Mouse (Mus musculus) CD4-positive helper T cell, adult 2 months (primary cell): ENCODE results near the gene Pdgfa.

Experiments
- DNase-seq: peaks from one replicate; pipeline ENCODE4 v3.0.0-alpha.2; 2012; ENCODE audit warnings: low read depth, missing footprints, low spot score

Gene Pdgfa

GRCm38 (mm10) chr5:138953986-138954385 is 43.2 kb downstream of the Pdgfa start:
- DNase-seq: no peak

DNA sequence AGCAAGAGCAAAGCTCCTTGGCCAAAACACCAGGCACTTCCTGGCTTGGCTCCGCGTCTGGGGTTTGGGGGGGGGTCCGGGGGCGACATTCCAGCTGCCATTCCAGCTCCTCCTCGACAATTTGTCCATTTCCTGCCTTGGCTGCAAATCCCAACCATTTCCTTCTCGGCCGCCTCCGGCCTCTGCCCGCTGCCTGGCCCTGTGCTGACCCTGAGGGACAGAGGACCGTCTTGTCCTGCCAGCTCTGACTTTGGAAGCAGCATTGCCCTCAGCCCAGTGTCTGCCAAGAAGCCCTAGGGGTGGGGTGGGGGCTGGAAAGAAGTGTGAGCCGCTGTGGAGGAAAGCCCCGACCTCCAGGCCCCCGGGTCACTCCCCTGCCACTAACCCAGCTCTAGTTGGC is 44.2 kb downstream of the Pdgfa start:
- DNase-seq: no peak

DNA sequence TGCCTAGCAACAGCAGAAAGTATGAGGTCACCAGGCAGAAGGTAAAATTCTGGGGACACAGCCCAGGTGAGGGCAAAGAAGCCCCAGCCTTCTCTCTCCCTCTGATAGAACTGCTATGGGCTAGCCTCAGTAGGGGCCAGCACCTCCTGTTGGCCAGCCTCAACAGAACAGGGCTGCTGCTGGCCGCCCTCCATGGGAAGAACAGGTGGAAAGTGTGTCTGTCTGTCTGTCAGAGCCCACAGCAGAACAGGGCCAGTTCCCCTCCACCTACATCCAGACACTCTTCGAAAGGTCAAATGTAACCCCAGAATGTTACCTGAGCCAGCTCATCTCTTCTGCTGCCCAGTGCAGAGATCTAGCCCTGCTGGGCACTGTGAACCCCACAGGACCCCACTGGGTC is 45.9 kb downstream of the Pdgfa start:
- no peak for DNase-seq

- DNase-seq: no peak
Measured at GRCm38 (mm10) chr5:138949165-138949564, 48.0 kb downstream of the Pdgfa start.

DNA sequence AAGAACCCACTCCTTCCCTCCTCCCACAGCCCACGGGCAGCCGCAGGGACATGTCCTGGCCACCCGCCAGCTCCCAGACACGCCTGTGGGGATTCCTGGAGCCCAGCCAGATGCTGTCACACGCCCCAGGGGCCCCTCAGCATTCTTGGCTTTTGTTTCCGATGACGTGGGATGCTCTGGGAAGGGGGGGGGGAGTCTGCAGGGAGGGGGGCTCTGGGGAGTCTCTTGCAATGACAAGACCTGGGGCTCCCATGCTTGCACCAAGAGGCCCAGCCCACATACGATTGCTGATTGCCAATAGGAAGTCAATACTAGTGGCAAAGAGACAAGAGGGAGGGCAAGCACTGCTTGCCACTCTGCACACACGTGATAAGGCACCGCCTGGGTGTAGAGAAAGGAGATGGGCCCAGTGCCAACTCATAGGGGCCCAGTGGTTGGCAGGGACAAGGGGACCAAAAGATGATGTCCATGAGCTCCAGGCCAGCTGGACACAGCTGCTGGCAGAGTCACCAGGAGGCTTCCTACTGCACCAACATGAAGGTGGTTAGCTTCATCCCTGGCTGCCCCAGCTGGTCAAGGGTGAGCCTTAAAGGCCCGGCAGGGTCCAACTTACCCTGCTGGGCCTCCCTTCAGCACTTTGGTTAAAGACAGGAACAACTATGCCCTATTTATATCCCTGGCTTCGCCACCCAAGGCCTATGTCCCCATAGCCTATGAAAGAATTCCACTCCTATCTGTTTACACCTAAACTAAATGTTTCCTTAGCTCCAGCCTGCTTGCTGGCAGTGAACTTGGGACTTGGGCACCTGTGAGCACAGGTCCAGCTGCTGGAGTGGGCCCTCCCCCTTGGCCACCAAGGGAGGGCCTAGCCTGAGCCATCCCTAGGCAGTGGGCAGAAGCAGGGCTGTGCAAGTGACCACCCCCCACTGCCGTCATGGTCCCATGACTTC is 48.9 kb downstream of the Pdgfa start:
- DNase-seq: no peak

- no peak for DNase-seq
Measured at GRCm38 (mm10) chr5:138947487-138947886, 49.7 kb downstream of the Pdgfa start.

- DNase-seq: no peak
Measured at GRCm38 (mm10) chr5:138946931-138947330, 50.2 kb downstream of the Pdgfa start.

DNA sequence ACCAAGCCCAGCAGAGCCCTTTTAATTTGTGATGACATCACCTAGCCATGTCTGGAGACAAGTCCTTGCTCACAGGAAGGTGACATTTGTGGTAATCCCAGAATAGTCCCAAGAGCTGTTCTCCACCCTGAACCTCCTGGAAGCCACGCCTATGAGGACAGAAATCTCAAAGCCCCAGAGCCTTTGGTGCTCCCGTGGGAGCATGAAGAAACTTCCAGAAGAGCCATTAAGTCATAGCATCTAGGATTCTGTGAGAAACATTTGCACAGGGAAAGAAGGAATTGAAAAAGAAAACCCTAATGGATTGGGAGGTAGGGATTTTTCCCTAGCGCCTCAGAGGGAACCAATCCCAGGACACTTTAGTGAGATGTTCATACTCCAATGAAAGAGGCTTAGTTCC is 52.2 kb downstream of the Pdgfa start:
- no peak for DNase-seq

GRCm38 (mm10) chr5:138944551-138944950 is 52.6 kb downstream of the Pdgfa start:
- DNase-seq: no peak

- no peak for DNase-seq
Measured at GRCm38 (mm10) chr5:138941842-138942241, 55.3 kb downstream of the Pdgfa start.

DNA sequence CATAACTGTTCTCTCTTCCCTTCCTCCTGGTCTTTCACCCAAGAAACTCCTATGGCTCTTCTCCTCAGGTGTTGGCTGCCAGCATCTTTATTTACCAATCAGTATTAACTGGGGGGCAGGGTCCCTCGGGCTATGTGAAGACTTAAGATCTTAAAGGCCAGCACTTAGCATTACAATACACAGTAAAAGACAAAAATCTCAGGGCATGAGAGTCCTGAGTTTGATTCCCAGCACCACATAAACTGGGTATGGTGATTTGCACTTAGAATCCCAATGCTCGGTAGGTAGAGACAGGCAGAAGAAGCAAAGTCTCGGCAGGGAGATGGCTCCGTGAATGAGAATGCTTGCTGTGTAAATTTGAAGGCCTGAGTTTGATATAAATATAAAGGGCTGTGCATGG is 56.6 kb downstream of the Pdgfa start:
- DNase-seq: no peak

- DNase-seq: no peak
Measured at GRCm38 (mm10) chr5:138938572-138939163, 58.5 kb downstream of the Pdgfa start.

- no peak for DNase-seq
Measured at GRCm38 (mm10) chr5:138936399-138937089, 60.6 kb downstream of the Pdgfa start.

- DNase-seq: no peak
Measured at GRCm38 (mm10) chr5:138934540-138934939, 62.6 kb downstream of the Pdgfa start.

GRCm38 (mm10) chr5:138932460-138933432 is 64.4 kb downstream of the Pdgfa start:
- DNase-seq: no peak

DNA sequence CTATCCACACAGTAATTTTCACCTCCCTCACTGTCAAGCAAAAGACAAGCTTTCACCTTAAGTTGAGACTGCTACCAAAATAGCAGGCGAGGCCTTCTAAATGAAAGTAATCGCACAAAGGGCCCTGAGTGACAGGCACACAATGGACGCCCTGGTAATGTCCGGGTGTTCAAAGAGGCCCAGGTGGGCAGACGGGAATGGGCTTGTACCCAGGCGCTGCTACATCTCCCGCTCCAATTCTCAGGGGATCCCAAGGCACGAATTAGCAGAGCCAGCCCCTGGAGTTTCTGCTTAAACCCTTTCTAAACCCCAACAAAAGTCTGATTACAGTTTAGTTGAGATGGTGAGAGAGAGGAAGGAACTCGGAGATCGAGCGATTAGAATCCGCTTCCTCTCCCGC is 65.3 kb downstream of the Pdgfa start:
- no peak for DNase-seq

DNA sequence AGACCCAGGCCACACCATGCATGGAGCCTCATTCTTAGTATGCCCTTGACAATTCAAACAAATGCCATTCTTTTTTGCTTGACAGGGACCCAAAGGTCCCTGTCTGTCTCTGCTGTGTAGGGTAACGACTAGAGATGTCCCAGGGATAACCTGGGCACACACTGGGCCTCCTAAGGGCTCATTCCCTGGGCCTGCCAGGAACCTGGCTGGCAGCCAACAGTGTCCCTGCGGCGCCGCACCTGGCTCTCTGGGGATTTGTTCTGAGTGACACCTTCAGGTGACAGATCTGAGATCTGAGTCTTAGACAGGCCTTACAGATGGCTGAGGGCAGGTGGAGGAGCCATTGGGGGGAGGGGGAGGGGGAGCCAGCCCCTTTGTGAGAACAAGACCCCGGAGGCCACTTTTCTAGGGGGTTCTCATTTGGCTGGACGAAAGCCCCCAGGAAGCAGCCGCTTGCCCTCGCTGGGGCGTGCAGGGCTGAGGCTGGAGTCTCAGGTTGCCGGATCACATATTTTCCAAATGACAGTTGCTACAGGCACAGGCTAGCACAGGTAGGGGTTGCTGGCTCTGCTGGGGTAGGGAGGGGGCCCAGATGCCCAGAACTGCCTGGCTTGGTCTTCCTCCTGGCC is 67.2 kb downstream of the Pdgfa start:
- no peak for DNase-seq
